18 mouse cellular contexts compared by ENCODE assay signal in the genomic region with DNA sequence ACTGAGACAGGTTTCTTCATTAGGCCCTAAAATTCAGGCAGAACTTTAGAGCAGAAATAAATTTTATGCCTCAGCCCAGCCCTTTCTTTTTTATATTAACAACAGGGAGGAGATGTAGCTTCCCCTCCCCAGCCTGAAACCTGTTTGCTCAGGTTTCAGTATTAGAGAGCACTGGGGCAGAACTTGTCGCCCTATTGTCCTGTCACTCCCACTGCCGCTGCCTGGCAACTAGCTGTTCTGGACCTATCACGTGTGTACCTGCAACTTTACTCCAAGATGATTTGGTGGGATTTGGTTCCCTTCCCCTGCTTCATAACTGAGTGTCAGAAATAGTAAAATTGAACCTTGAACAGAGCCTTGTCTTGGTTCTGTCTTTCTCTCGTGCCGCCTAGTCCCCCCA. TPM values are rescaled to one million over a fixed set of nuclear protein-coding genes. Genes with fewer than 3 reads are reported as not detected.
DNase-seq lines count a peak whose midpoint lies in the region; TF ChIP-seq lines count a peak whose summit lies in the region.
"Not testable (repeated sequence)": the region's sequence is repeated elsewhere in the genome, so short reads cannot be mapped to it uniquely, and the experiment has no call there.
"Had no signal": no experiment of that assay in that cellular context is flagged by ENCODE, and none has a peak within 500 bp of the region (broad histone marks: within the 10 kb centered on the region; RNA-seq: fewer than 3 reads in every experiment).

No protein-coding gene starts in this region.

- DNase-seq in kidney, adult 11 months: peak; percentile 77
- peak; percentile 73 for DNase-seq in kidney, adult 2 months
- DNase-seq in kidney, adult 9 months: peak; percentile 71
- peak; percentile 4 for DNase-seq in kidney, postnatal 10 days
- peak; percentile 22 to 74 for DNase-seq in kidney, postnatal 25 days
- DNase-seq in kidney, postnatal 4 days: peak; percentile 1 to 22

- 36% methylated on average over 3 of the region's 5 CpGs for WGBS in kidney, adult 2 months

- not testable (repeated sequence) for H3K4me3 ChIP-seq in kidney, adult 2 months (ENCODE audit: insufficient read depth, low read depth, low read length)

- H3K27me3 ChIP-seq in kidney, adult 2 months (replicated peaks; ENCODE audit: control insufficient read depth, insufficient read depth, low read length): not testable (repeated sequence)

- not testable (repeated sequence) for H3K36me3 ChIP-seq in kidney, adult 2 months (ENCODE audit: control insufficient read depth, insufficient read depth, low read length)

- not testable (repeated sequence) for H3K27ac ChIP-seq in kidney, adult 2 months (ENCODE audit: insufficient read depth, low read depth, low read length)

- TF ChIP-seq POLR2A in kidney, adult 2 months (IDR thresholded peaks at IDR 0.05; ENCODE audit: low read depth, low read length): not testable (repeated sequence)

- H3K4me1 ChIP-seq in kidney, adult 2 months (ENCODE audit: control insufficient read depth, insufficient read depth, low read length): not testable (repeated sequence)

- not testable (repeated sequence) for TF ChIP-seq CTCF in kidney, adult 2 months (conservative IDR thresholded peaks at IDR 0.05; ENCODE audit: insufficient read depth, insufficient read length, low read depth, low read length)

RNA-seq across cellular contexts. Expression of a gene that starts 34.3 kb away (rescaled TPM):
- 0.81 and 0.99 TPM in 2 replicates for polyA plus RNA-seq in kidney, adult 2 months (2012; rRNA removed)
- polyA plus RNA-seq: activated CD4-positive, CD25-positive, alpha-beta regulatory T cell, adult 4 months; CD4-positive, CD25-positive, alpha-beta regulatory T cell, adult 4 months; cerebellum, adult 2 months; cortical plate, adult 2 months; embryonic facial prominence, embryonic 10.5 days; embryonic facial prominence, embryonic 12.5 days; embryonic facial prominence, embryonic 14.5 days; forebrain, embryonic 11.5 days; forebrain, embryonic 13.5 days; forebrain, embryonic 15.5 days; G1E; Patski had no signal

Comparison
In these comparisons a context has a peak if more than half of its experiments do, and no peak if none do; other contexts are left out.
1. DNase-seq: peak in every context shown above with its lines; median percentile 77 in kidney, adult 11 months; 73 in kidney, adult 2 months; 71 in kidney, adult 9 months; 48 in kidney, postnatal 25 days; 12 in kidney, postnatal 4 days; 4 in kidney, postnatal 10 days.